Mouse (Mus musculus) forebrain, embryonic 13.5 days (tissue): ENCODE data around the gene Calm5. TPM values are rescaled to one million over a fixed set of nuclear protein-coding genes. Genes with fewer than 3 reads are reported as not detected.
"Not testable (repeated sequence)": the region's sequence is repeated elsewhere in the genome, so short reads cannot be mapped to it uniquely, and the experiment has no call there.

Source experiments
- ATAC-seq: fragments of 200-750 bp; cut with Nextera tagmentation; 2 replicates; pipeline ENCODE4 v1.8.0; 2017
- H3K27ac ChIP-seq: fragments of 300-500 bp; sonication (generic); 2 replicates; pipeline ENCODE4 v1.5.1; 2015; ENCODE audit warnings: inconsistent platforms, mild to moderate bottlenecking, moderate library complexity
- H3K27me3 ChIP-seq: fragments of 300-500 bp; sonication (generic); 2 replicates; pipeline ENCODE4 v1.6.1; 2015; ENCODE audit warnings: mild to moderate bottlenecking, inconsistent platforms
- H3K36me3 ChIP-seq: fragments of 300-500 bp; sonication (generic); 2 replicates; pipeline ENCODE4 v1.6.1; 2015; ENCODE audit warnings: mild to moderate bottlenecking, inconsistent platforms; ENCODE audit not compliant: poor library complexity, severe bottlenecking
- H3K4me1 ChIP-seq: fragments of 300-500 bp; sonication (generic); 2 replicates; pipeline ENCODE4 v1.6.1; 2015; ENCODE audit warnings: inconsistent platforms
- H3K4me2 ChIP-seq: fragments of 300-500 bp; sonication (generic); 2 replicates; pipeline ENCODE4 v1.6.1; 2015; ENCODE audit warnings: inconsistent platforms, mild to moderate bottlenecking, moderate library complexity
- H3K4me3 ChIP-seq: fragments of 300-500 bp; sonication (generic); 2 replicates; pipeline ENCODE4 v1.5.1; 2015; ENCODE audit warnings: mild to moderate bottlenecking, inconsistent platforms
- H3K9ac ChIP-seq: fragments of 300-500 bp; sonication (generic); 2 replicates; pipeline ENCODE4 v1.6.1; 2015; ENCODE audit warnings: mild to moderate bottlenecking, inconsistent platforms
- H3K9me3 ChIP-seq: fragments of 300-500 bp; sonication (generic); replicated peaks from 2 replicates; pipeline ENCODE4 v1.6.1; 2016; ENCODE audit warnings: inconsistent platforms
- WGBS: fragments of 180-500 bp; shearing (Covaris S2); methylation state at CpG from one replicate; pipeline ENCODE4 v1.1.7; 2015; 5-methylcytosine and 5-hydroxymethylcytosine counted together
- polyA plus RNA-seq: library from polyadenylated mRNA; unstranded; fragments of >200 nt; fragmentation: Nextera tagmentation; extraction: Ambion mirVana; gene quantifications from 2 replicates; pipeline ENCODE4 v1.2.1, GENCODE M21; 2015

The Calm5 gene
- not detected in 2 replicates for polyA plus RNA-seq

- WGBS, result 83% methylated on average over 3 of the region's 3 CpGs
- H3K4me2 ChIP-seq, H3K9me3 ChIP-seq, H3K27me3 ChIP-seq, H3K4me3 ChIP-seq, ATAC-seq, H3K9ac ChIP-seq, H3K27ac ChIP-seq, H3K4me1 ChIP-seq, H3K36me3 ChIP-seq: not testable (repeated sequence)
These were observed at the start of gene Calm5 for GRCm38 (mm10) chr13:3853648-3854333. Calm5 (plus strand) TSS chr13:3854173.

DNA sequence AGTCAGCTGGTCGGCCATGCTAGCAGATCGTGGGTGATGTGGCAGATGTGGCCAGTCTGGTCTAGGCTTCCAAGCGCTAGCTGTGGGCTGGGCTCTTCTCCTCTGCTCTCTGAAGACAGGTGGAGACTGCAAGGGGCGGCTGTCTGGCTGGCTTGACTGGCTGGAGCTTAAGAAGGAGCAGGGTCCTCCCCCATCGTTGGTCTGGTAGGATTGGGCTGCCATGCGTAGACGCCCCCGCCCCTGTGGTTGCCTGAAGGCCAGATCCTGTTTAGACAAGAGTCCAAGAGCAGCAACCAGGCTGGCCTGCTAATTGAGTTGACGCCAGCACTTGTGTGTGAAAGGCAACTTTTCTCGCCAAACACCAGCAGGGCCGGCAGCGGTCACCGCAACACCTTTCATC, 49.8 kb upstream of the Calm5 start, which contains the start of gene Calml3:
Calml3 (minus strand) TSS at position 131 of the 400 bp plus-strand sequence.
- Histone ChIP-seq H3K27ac (no peak within 1 kb of the TSS), H3K4me2 (no peak within 1 kb of the TSS), H3K9ac (no peak within 1 kb of the TSS), H3K36me3 (no peaks in the 10 kb centered on the region), H3K9me3 (no peaks in the 10 kb centered on the region), H3K4me1 (no peaks in the 10 kb centered on the region), H3K27me3 (no peaks in the 10 kb centered on the region), H3K4me3 (no peak within 1 kb of the TSS)
- ATAC-seq, result no peak
- 90% methylated on average over 13 of the region's 13 CpGs for WGBS

- Histone ChIP-seq H3K36me3 (no peaks in the 10 kb centered on the region), H3K9ac (no peak overlapping the region)
These were observed 48.8 kb upstream of the Calm5 start for GRCm38 (mm10) chr13:3805132-3805531.

DNA sequence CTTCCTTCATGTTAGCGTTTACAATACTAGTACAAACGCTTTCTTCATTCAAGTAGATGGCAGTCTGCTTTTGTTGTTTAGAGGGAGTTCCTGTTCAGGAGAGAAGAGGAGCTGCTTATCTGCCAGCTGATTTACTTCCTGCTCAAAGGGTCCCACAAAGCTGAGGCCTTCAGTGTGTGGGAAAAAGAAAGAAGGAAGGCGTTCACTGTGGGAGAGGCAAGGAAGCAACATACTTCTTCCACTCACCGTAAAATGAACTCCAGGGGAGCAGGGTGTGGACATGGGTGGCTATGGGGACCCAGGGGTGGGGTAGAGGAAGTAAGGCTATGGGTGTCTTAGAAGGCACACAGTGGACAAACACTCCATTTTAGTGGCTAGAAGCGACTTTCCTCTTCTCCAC, 48.3 kb upstream of the Calm5 start:
- Histone ChIP-seq H3K4me3 (no peak overlapping the region), H3K9ac (no peak overlapping the region)
- 83% methylated on average over 5 of the region's 5 CpGs for WGBS

More at GRCm38 (mm10) chr13:3805132-3805531, 48.8 kb upstream of the Calm5 start:
- Histone ChIP-seq H3K27me3 (no peaks in the 10 kb centered on the region), H3K9me3 (no peaks in the 10 kb centered on the region), H3K27ac (no peak overlapping the region), H3K4me2 (no peak overlapping the region), H3K4me3 (no peak overlapping the region), H3K4me1 (no peaks in the 10 kb centered on the region)
- ATAC-seq, result no peak
- WGBS, result 68% methylated on average over 2 of the region's 2 CpGs

GRCm38 (mm10) chr13:3807131-3807827, 46.7 kb upstream of the Calm5 start:
- no peaks in the 10 kb centered on the region for H3K36me3 ChIP-seq
- H3K27me3 ChIP-seq, result no peaks in the 10 kb centered on the region
- no peak overlapping the region for H3K9ac ChIP-seq
- no peak for ATAC-seq
- H3K4me2 ChIP-seq, result no peak overlapping the region
- H3K4me1 ChIP-seq, result no peaks in the 10 kb centered on the region
- no peaks in the 10 kb centered on the region for H3K9me3 ChIP-seq
- H3K27ac ChIP-seq, result no peak overlapping the region
- H3K4me3 ChIP-seq, result no peak overlapping the region
- 76% methylated on average over 7 of the region's 7 CpGs for WGBS

More for the DNA sequence above, 48.3 kb upstream of the Calm5 start:
- Histone ChIP-seq H3K4me2 (no peak overlapping the region), H3K27me3 (no peaks in the 10 kb centered on the region), H3K4me1 (no peaks in the 10 kb centered on the region), H3K27ac (no peak overlapping the region), H3K36me3 (no peaks in the 10 kb centered on the region), H3K9me3 (no peaks in the 10 kb centered on the region)
- ATAC-seq, result no peak

GRCm38 (mm10) chr13:3818012-3818739, 35.8 kb upstream of the Calm5 start:
- 81% methylated on average over 5 of the region's 5 CpGs for WGBS
- H3K4me1 ChIP-seq, result no peaks in the 10 kb centered on the region
- no peaks in the 10 kb centered on the region for H3K27me3 ChIP-seq
- ATAC-seq, result no peak
- no peak overlapping the region for H3K4me3 ChIP-seq
- H3K4me2 ChIP-seq, result no peak overlapping the region
- no peaks in the 10 kb centered on the region for H3K9me3 ChIP-seq
- H3K27ac ChIP-seq, result no peak overlapping the region
- H3K36me3 ChIP-seq, result no peaks in the 10 kb centered on the region
- no peak overlapping the region for H3K9ac ChIP-seq

GRCm38 (mm10) chr13:3818740-3819076, 35.3 kb upstream of the Calm5 start:
- Histone ChIP-seq H3K9ac (no peak overlapping the region), H3K27ac (no peak overlapping the region), H3K27me3 (no peaks in the 10 kb centered on the region), H3K36me3 (no peaks in the 10 kb centered on the region), H3K4me2 (no peak overlapping the region), H3K4me1 (no peaks in the 10 kb centered on the region), H3K4me3 (no peak overlapping the region), H3K9me3 (no peaks in the 10 kb centered on the region)
- no peak for ATAC-seq
- WGBS, result 99% methylated on average over 2 of the region's 2 CpGs

DNA sequence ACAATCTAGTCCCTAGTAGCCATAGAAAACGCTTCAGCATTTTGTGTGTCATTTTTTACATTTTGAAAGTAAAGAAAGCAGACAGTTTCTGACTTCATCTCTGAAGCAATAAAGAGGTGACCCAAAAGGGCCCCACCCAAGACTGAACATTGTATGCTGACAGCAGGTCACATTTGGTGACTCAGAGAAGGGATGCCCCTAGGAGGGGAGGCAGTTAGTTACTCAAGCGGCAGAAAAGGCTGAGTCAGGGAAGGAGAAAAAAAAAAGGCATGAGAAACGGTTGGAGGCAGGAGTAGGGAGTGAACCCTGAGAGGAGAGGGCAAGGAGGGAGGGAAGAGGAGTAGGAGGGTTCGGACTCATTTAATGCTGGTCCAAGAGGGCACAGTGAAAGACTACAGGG, 31.9 kb upstream of the Calm5 start:
- H3K36me3 ChIP-seq, result no peaks in the 10 kb centered on the region
- no peak for ATAC-seq
- no peaks in the 10 kb centered on the region for H3K27me3 ChIP-seq
- no peaks in the 10 kb centered on the region for H3K9me3 ChIP-seq
- H3K4me1 ChIP-seq, result no peaks in the 10 kb centered on the region
- H3K4me2 ChIP-seq, result no peak overlapping the region
- no peak overlapping the region for H3K9ac ChIP-seq
- no peak overlapping the region for H3K4me3 ChIP-seq
- 62% methylated on average over 4 of the region's 4 CpGs for WGBS
- H3K27ac ChIP-seq, result no peak overlapping the region

GRCm38 (mm10) chr13:3825726-3826125, 28.2 kb upstream of the Calm5 start:
- no peaks in the 10 kb centered on the region for H3K27me3 ChIP-seq
- no peaks in the 10 kb centered on the region for H3K36me3 ChIP-seq
- H3K4me1 ChIP-seq, result no peaks in the 10 kb centered on the region
- no peak overlapping the region for H3K4me3 ChIP-seq
- no peak overlapping the region for H3K4me2 ChIP-seq
- H3K27ac ChIP-seq, result no peak overlapping the region
- no peaks in the 10 kb centered on the region for H3K9me3 ChIP-seq
- H3K9ac ChIP-seq, result no peak overlapping the region
- no peak for ATAC-seq

DNA sequence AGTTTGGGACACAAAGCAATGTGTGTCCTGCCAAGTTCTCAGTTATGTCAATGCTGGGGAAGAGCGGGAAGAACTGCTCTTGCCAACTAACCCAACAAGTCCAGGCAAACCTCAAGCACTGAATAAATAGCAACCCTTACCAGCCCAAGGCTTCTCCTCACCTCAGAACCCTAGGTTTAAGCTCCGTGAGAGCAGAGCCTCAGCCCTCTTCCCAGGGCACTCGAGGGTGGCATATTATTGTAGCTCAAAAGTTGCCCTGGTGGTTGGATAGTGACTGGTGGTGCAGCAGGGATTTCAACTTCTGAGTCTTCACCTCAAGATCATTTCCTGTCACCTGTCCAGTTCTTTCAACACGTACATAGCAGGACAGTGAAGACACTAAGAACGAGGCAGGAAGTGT, 22.4 kb upstream of the Calm5 start:
- Histone ChIP-seq H3K4me3 (no peak overlapping the region), H3K9ac (no peak overlapping the region), H3K4me2 (no peak overlapping the region), H3K27me3 (no peaks in the 10 kb centered on the region), H3K4me1 (no peaks in the 10 kb centered on the region), H3K36me3 (no peaks in the 10 kb centered on the region), H3K9me3 (no peaks in the 10 kb centered on the region), H3K27ac (no peak overlapping the region)
- no peak for ATAC-seq
- 85% methylated on average over 5 of the region's 5 CpGs for WGBS

- no peak for ATAC-seq
- 69% methylated on average over 1 of the region's 1 CpGs for WGBS
These were observed 22.0 kb upstream of the Calm5 start for GRCm38 (mm10) chr13:3831994-3832393.

GRCm38 (mm10) chr13:3832450-3832849, 21.5 kb upstream of the Calm5 start:
- no peak for ATAC-seq
- 75% methylated on average over 2 of the region's 2 CpGs for WGBS
- Histone ChIP-seq H3K4me2 (no peak overlapping the region), H3K27ac (no peak overlapping the region), H3K27me3 (no peaks in the 10 kb centered on the region), H3K9me3 (no peaks in the 10 kb centered on the region), H3K4me1 (no peaks in the 10 kb centered on the region), H3K4me3 (no peak overlapping the region), H3K36me3 (no peaks in the 10 kb centered on the region), H3K9ac (no peak overlapping the region)

More at GRCm38 (mm10) chr13:3831994-3832393, 22.0 kb upstream of the Calm5 start:
- no peaks in the 10 kb centered on the region for H3K27me3 ChIP-seq
- no peak overlapping the region for H3K9ac ChIP-seq
- no peaks in the 10 kb centered on the region for H3K36me3 ChIP-seq
- no peaks in the 10 kb centered on the region for H3K9me3 ChIP-seq
- no peaks in the 10 kb centered on the region for H3K4me1 ChIP-seq
- H3K27ac ChIP-seq, result no peak overlapping the region
- no peak overlapping the region for H3K4me3 ChIP-seq
- H3K4me2 ChIP-seq, result no peak overlapping the region
